In the genomic region with DNA sequence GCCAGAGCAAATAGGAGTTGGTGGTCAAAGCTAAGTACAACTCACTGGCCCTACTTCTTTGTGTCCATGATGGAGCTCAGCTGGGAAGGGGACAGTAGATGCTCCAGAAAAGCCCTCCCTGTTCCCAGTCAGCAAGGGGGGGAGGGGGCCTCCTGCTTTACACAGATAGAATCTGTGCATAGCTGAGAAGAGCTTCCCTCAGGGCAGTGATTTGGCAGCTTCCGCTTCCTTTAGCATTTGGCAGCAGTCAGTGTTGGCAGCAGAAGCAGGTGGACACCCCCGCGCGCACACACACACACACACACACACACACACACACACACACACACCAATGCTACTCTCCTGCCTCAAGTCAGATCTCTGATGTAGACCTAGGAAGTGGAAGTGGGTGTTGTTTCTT, we compare ENCODE assay signal across 12 mouse cellular contexts. TPM values are rescaled to one million over a fixed set of nuclear protein-coding genes. Genes with fewer than 3 reads are reported as not detected.
DNase-seq lines count a peak whose midpoint lies in the region; ATAC-seq and TF ChIP-seq lines count a peak whose summit lies in the region.
"Had no signal": no experiment of that assay in that cellular context is flagged by ENCODE, and none has a peak within 500 bp of the region (broad histone marks: within the 10 kb centered on the region; RNA-seq: fewer than 3 reads in every experiment).

No protein-coding gene starts in this region.

- ATAC-seq in heart, postnatal 0 days (ENCODE audit: insufficient read depth, low read depth): peak; percentile 36; the same call in 1 of the 2 replicates
- ATAC-seq in lung, embryonic 14.5 days (ENCODE audit: insufficient read depth): peak; percentile 35; the same call in 1 of the 2 replicates
- no peak for ATAC-seq in erythroid progenitor cell, adult 5-6 weeks (replicated peaks; ENCODE audit: low FRiP score, poor library complexity, severe bottlenecking)

- H3K9me3 ChIP-seq in heart, postnatal 0 days (replicated peaks; ENCODE audit: control insufficient read depth, low read length): no peaks in the 10 kb centered on the region
- H3K9me3 ChIP-seq in MEL (replicated peaks; ENCODE audit: insufficient read depth, low read length): no peaks in the 10 kb centered on the region
- H3K9me3 ChIP-seq in lung, embryonic 14.5 days (ENCODE audit: low read depth, low read length): no peaks in the 10 kb centered on the region
- H3K9me3 ChIP-seq: embryonic facial prominence, embryonic 12.5 days; liver, embryonic 13.5 days; neural tube, embryonic 12.5 days had no signal

- TF ChIP-seq POLR2A in MEL (IDR thresholded peaks at IDR 0.05; ENCODE audit: control insufficient read depth in 1 of 2, insufficient read depth in 1 of 2, low read depth in 1 of 2, low read length in 2 of 2, poor library complexity in 1 of 2): no peak
- no peak for TF ChIP-seq POLR2A in brain, embryonic 14.5 days (IDR thresholded peaks at IDR 0.05; ENCODE audit: borderline replicate concordance, extremely low read depth, insufficient read depth, insufficient read length, poor library complexity, severe bottlenecking)

- H3K79me2 ChIP-seq in MEL (ENCODE audit: control insufficient read depth, insufficient read depth, low read length, poor library complexity): no peaks in the 10 kb centered on the region

- H3K36me3 ChIP-seq in heart, postnatal 0 days (replicated peaks; ENCODE audit: control insufficient read depth, insufficient read depth, low read length): no peaks in the 10 kb centered on the region
- no peaks in the 10 kb centered on the region for H3K36me3 ChIP-seq in MEL (ENCODE audit: control insufficient read depth in 1 of 2, insufficient read depth in 2 of 2, low read length in 2 of 2)
- no peaks in the 10 kb centered on the region for H3K36me3 ChIP-seq in lung, embryonic 14.5 days (ENCODE audit: insufficient read depth)
- H3K36me3 ChIP-seq: embryonic facial prominence, embryonic 12.5 days; liver, embryonic 13.5 days; neural tube, embryonic 12.5 days had no signal

- H3K4me2 ChIP-seq in heart, postnatal 0 days (ENCODE audit: low read depth, low read length): no peak overlapping the region
- no peak overlapping the region for H3K4me2 ChIP-seq in lung, embryonic 14.5 days
- H3K4me2 ChIP-seq: embryonic facial prominence, embryonic 12.5 days; liver, embryonic 13.5 days; neural tube, embryonic 12.5 days had no signal

- intact Hi-C loops in heart, postnatal 36 days (cut with DNase I): no loop called here

- no peak overlapping the region for H3K4me3 ChIP-seq in heart, postnatal 0 days (ENCODE audit: low read depth, low read length)
- no peak overlapping the region for H3K4me3 ChIP-seq in MEL (ENCODE audit: control insufficient read depth in 1 of 2, insufficient read depth in 1 of 2, low read depth in 2 of 2, low read length in 2 of 2)
- no peak overlapping the region for H3K4me3 ChIP-seq in lung, embryonic 14.5 days (ENCODE audit: low read depth, low read length)
- H3K4me3 ChIP-seq: embryonic facial prominence, embryonic 12.5 days; liver, embryonic 13.5 days; neural tube, embryonic 12.5 days had no signal

- WGBS in heart, postnatal 0 days: 52% methylated on average over 4 of the region's 4 CpGs
- WGBS in lung, embryonic 14.5 days: 88% methylated on average over 4 of the region's 4 CpGs

- no peak for DNase-seq in heart, postnatal 0 days (ENCODE audit: low spot score)
- DNase-seq in heart, postnatal 36 days: no peak
- peak; percentile 34 for DNase-seq in MEL (ENCODE audit: low read depth, low spot score)
- DNase-seq in brain, embryonic 14.5 days (ENCODE audit: low read depth): peak; percentile 75
- peak; percentile 50 for DNase-seq in lung, embryonic 14.5 days
- DNase-seq in thymus, postnatal 4 days: no peak
- no peak for DNase-seq in spleen, postnatal 4 days (ENCODE audit: low spot score in 2 of 2)
- DNase-seq: liver, embryonic 13.5 days; thymus, postnatal 36 days had no signal

- no peaks in the 10 kb centered on the region for H3K27me3 ChIP-seq in heart, postnatal 0 days (ENCODE audit: control insufficient read depth, insufficient read depth, low read length)
- H3K27me3 ChIP-seq in MEL (ENCODE audit: control insufficient read depth in 1 of 2, insufficient read depth in 2 of 2, low read length in 2 of 2): peaks cover 0 to 2% of the 10 kb centered on the region in 2 experiments; a peak in 1 of 4 replicates
- H3K27me3 ChIP-seq in lung, embryonic 14.5 days (ENCODE audit: insufficient read depth, low read length): no peaks in the 10 kb centered on the region
- H3K27me3 ChIP-seq: embryonic facial prominence, embryonic 12.5 days; liver, embryonic 13.5 days; neural tube, embryonic 12.5 days had no signal

- 0 out of 2 replicates have a peak, but pooled peaks cover 11% of the 10 kb centered on the region for H3K4me1 ChIP-seq in heart, postnatal 0 days (ENCODE audit: control insufficient read depth, insufficient read depth)
- peaks cover 0 to 5% of the 10 kb centered on the region in 2 experiments; a peak in 1 of 4 replicates for H3K4me1 ChIP-seq in MEL (ENCODE audit: control insufficient read depth in 1 of 2, insufficient read depth in 2 of 2, low read length in 2 of 2)
- H3K4me1 ChIP-seq in lung, embryonic 14.5 days (ENCODE audit: insufficient read depth): peaks cover 7% of the 10 kb centered on the region; the same call in 1 of the 2 replicates
- H3K4me1 ChIP-seq: embryonic facial prominence, embryonic 12.5 days; neural tube, embryonic 12.5 days had no signal

- TF ChIP-seq EP300 in heart, postnatal 0 days (IDR thresholded peaks at IDR 0.05; ENCODE audit: low read depth): no peak
- TF ChIP-seq EP300 in MEL (IDR thresholded peaks at IDR 0.05; ENCODE audit: low read depth in 1 of 2, low read length in 2 of 2): no peak

- no peak for TF ChIP-seq RAD21 in MEL (IDR thresholded peaks at IDR 0.05; ENCODE audit: low read depth, low read length)

- no peak for TF ChIP-seq CTCF in heart, postnatal 0 days (IDR thresholded peaks at IDR 0.05; ENCODE audit: low read depth)
- TF ChIP-seq CTCF in MEL (IDR thresholded peaks at IDR 0.05 in 2 of 3, conservative IDR thresholded peaks at IDR 0.05 in 1 of 3; ENCODE audit: control insufficient read depth in 1 of 3, insufficient read depth in 1 of 3, low read depth in 2 of 3, low read length in 3 of 3, poor library complexity in 1 of 3, severe bottlenecking in 1 of 3): no peak
- TF ChIP-seq CTCF in brain, embryonic 14.5 days (IDR thresholded peaks at IDR 0.05; ENCODE audit: borderline replicate concordance, extremely low read depth, insufficient read depth, insufficient read length): no peak
- TF ChIP-seq CTCF in lung, embryonic 14.5 days (IDR thresholded peaks at IDR 0.05; ENCODE audit: low read depth): no peak

- H3K27ac ChIP-seq in heart, postnatal 0 days (ENCODE audit: low read depth): no peak overlapping the region
- H3K27ac ChIP-seq in MEL (ENCODE audit: control insufficient read depth, low read depth, low read length): no peak overlapping the region
- peak overlapping the region; percentile 18; the same call in 1 of the 2 replicates for H3K27ac ChIP-seq in lung, embryonic 14.5 days (ENCODE audit: low read depth)
- H3K27ac ChIP-seq: embryonic facial prominence, embryonic 12.5 days; liver, embryonic 13.5 days; neural tube, embryonic 12.5 days had no signal

- no peak overlapping the region for H3K9ac ChIP-seq in heart, postnatal 0 days (replicated peaks; ENCODE audit: low read depth, low read length)
- H3K9ac ChIP-seq in MEL (ENCODE audit: control insufficient read depth, low read depth, low read length, poor library complexity, severe bottlenecking): no peak overlapping the region
- no peak overlapping the region for H3K9ac ChIP-seq in lung, embryonic 14.5 days
- H3K9ac ChIP-seq: embryonic facial prominence, embryonic 12.5 days; liver, embryonic 13.5 days; neural tube, embryonic 12.5 days had no signal

TF ChIP-seq in MEL, 35 proteins besides CTCF, POLR2A, EP300 and RAD21:
- no peak for TF ChIP-seq MYB (IDR thresholded peaks at IDR 0.05; ENCODE audit: low read depth, low read length)
- peak; percentile 37; the same call in 1 of the 2 replicates for TF ChIP-seq RCOR1 (IDR thresholded peaks at IDR 0.05; ENCODE audit: low read depth, low read length)
TF ChIP-seq in MEL: peak in this region for 1.

RNA-seq across cellular contexts. Expression of gene Nr2c2, which starts 49.1 kb away (rescaled TPM):
- 47.0 and 48.9 TPM in 2 replicates for total RNA-seq in heart, postnatal 0 days (2014; rRNA removed; ENCODE audit: low replicate concordance)
- 7.4 and 8.0 TPM in 2 replicates for polyA plus RNA-seq in heart, postnatal 0 days (2015; fragmentation: Nextera tagmentation; extraction: Ambion mirVana)
- total RNA-seq in heart, postnatal 36 days (2021): 10 to 100 TPM; 23.1 to 26.3 TPM
- total RNA-seq in MEL (2012; rRNA removed): 12.1 and 20.1 TPM in 2 replicates
- polyA plus RNA-seq in MEL (2012; ENCODE audit: insufficient read depth in 1 of 2, insufficient read length in 2 of 2, low read depth in 1 of 2, low replicate concordance in 2 of 2, missing spikeins in 1 of 2): 10 to 100 TPM in 1 of 2 experiments, not detected in 1; 17.0 TPM
- polyA plus RNA-seq in brain, embryonic 14.5 days (2012; rRNA removed): 38.3 and 44.6 TPM in 2 replicates
- polyA plus RNA-seq in lung, embryonic 14.5 days (2014; fragmentation: Nextera tagmentation; extraction: Ambion mirVana): 32.3 and 33.4 TPM in 2 replicates
- 46.5 and 61.3 TPM in 2 replicates for total RNA-seq in erythroid progenitor cell, adult 5-6 weeks (2015; ENCODE audit: low replicate concordance)
- total RNA-seq in erythroid progenitor cell, adult 5-6 weeks (2017; ENCODE audit: low replicate concordance): 63.6 and 72.8 TPM in 2 replicates

Comparison
In these comparisons a context has a peak if more than half of its experiments do, and no peak if none do; other contexts are left out.
1. DNase-seq: peak in MEL (single experiment), brain, embryonic 14.5 days (single experiment) and lung, embryonic 14.5 days (single experiment); none in heart, postnatal 0 days (single experiment), heart, postnatal 36 days (0 of 2), thymus, postnatal 4 days (single experiment) and spleen, postnatal 4 days (0 of 2).